9 mouse cellular contexts compared by ENCODE assay signal in the genomic region with DNA sequence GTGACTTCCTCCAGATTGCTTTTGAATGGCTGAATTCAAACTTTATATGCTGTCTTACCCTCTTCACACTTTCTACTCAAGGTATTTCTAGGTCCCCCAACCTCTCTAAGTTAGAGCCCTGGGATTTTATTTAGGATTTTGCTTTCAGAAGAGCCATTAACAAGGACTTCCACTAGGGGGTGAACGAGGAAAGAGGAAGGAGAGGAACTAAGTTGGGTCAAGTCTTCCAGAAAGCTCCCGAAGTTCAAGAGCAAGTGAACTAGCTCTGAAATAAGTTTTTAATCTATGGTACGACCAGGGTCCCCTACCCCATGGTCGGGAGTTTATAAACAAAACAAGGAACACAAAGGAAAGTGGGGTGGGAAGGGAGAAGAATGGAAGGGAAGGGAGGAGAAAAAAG. TPM values are rescaled to one million over a fixed set of nuclear protein-coding genes. Genes with fewer than 3 reads are reported as not detected.
DNase-seq lines count a peak whose midpoint lies in the region; ATAC-seq lines count a peak whose summit lies in the region.
"Had no signal": no experiment of that assay in that cellular context is flagged by ENCODE, and none has a peak within 500 bp of the region (broad histone marks: within the 10 kb centered on the region; RNA-seq: fewer than 3 reads in every experiment).

No protein-coding gene starts in this region.

- ATAC-seq in CD4-positive, CD25-positive, alpha-beta regulatory T cell, adult 4 months = peak; percentile 25

- peak; percentile 31 for DNase-seq in kidney, postnatal 14 days
- DNase-seq in kidney, adult 18-20 months = no peak
- DNase-seq in WW6 (ENCODE audit: low read depth, low spot score) = peak; percentile 20
- peak; percentile 32 for DNase-seq in lung, postnatal 14 days
- no peak for DNase-seq in cerebellum, postnatal 14 days
- no peak for DNase-seq in cerebellum, postnatal 25 days
- DNase-seq: kidney, adult 11 months had no signal

RNA-seq across cellular contexts. Expression of a gene that starts 0.5 kb away (rescaled TPM):
- polyA plus RNA-seq in CD4-positive, CD25-positive, alpha-beta regulatory T cell, adult 4 months (2017; shearing (Covaris generic)) = 100 to 1,000 TPM; 554 to 560 TPM

RNA-seq across cellular contexts. Expression of a gene that starts 13.2 kb away (rescaled TPM):
- polyA plus RNA-seq in CD4-positive, CD25-positive, alpha-beta regulatory T cell, adult 4 months (2017; shearing (Covaris generic)) = under 1 TPM in 1 of 2 experiments, not detected in 1; 0.22 TPM
- polyA plus RNA-seq: macrophage had no signal

RNA-seq across cellular contexts. Expression of a gene that starts 53.8 kb away (rescaled TPM):
- 1 to 10 TPM; 3.8 to 4.1 TPM for polyA plus RNA-seq in CD4-positive, CD25-positive, alpha-beta regulatory T cell, adult 4 months (2017; shearing (Covaris generic))

Comparison
In these comparisons a context has a peak if more than half of its experiments do, and no peak if none do; other contexts are left out.
1. DNase-seq: peak in kidney, postnatal 14 days (single experiment), WW6 (single experiment) and lung, postnatal 14 days (single experiment); none in kidney, adult 18-20 months (single experiment), cerebellum, postnatal 14 days (0 of 2) and cerebellum, postnatal 25 days (0 of 2).